Mouse (Mus musculus): Measurements from ENCODE around the gene Rimbp3. TPM values are rescaled to one million over a fixed set of nuclear protein-coding genes. Genes with fewer than 3 reads are reported as not detected.

The Rimbp3 gene
- polyA plus RNA-seq, 1 experiment from 2014 or later = 0.52 TPM

Other genes with a start within 250 kb of the Rimbp3 start
- 142 and 146 TPM in 2 replicates for gene Mapk1, start 225.2 kb upstream of the Rimbp3 start, polyA plus RNA-seq (2016; fragmentation: Nextera tagmentation; extraction: Ambion mirVana)
- gene Ypel1, start 138.9 kb upstream of the Rimbp3 start, polyA plus RNA-seq (2016; fragmentation: Nextera tagmentation; extraction: Ambion mirVana) = 80.4 and 84.0 TPM in 2 replicates
- gene Ppil2, start 97.3 kb upstream of the Rimbp3 start, polyA plus RNA-seq (2016; fragmentation: Nextera tagmentation; extraction: Ambion mirVana) = 150 and 168 TPM in 2 replicates
- 81.0 and 85.5 TPM in 2 replicates for gene 2610318N02Rik, start 83.4 kb upstream of the Rimbp3 start, polyA plus RNA-seq (2016; fragmentation: Nextera tagmentation; extraction: Ambion mirVana)
- 64.2 and 70.0 TPM in 2 replicates for gene Sdf2l1, start 76.2 kb upstream of the Rimbp3 start, polyA plus RNA-seq (2016; fragmentation: Nextera tagmentation; extraction: Ambion mirVana)
- 8.9 and 9.4 TPM in 2 replicates for gene Ydjc, start 64.0 kb upstream of the Rimbp3 start, polyA plus RNA-seq (2016; fragmentation: Nextera tagmentation; extraction: Ambion mirVana)
- 0.61 and 1.1 TPM in 2 replicates for gene Ccdc116, start 61.4 kb upstream of the Rimbp3 start, polyA plus RNA-seq (2016; fragmentation: Nextera tagmentation; extraction: Ambion mirVana)
- 339 and 358 TPM in 2 replicates for gene Ube2l3, start 6.0 kb upstream of the Rimbp3 start, polyA plus RNA-seq (2016; fragmentation: Nextera tagmentation; extraction: Ambion mirVana)
- gene Hic2, start 25.0 kb downstream of the Rimbp3 start, polyA plus RNA-seq (2016; fragmentation: Nextera tagmentation; extraction: Ambion mirVana) = 10.6 and 12.7 TPM in 2 replicates
- gene Tmem191c, start 67.5 kb downstream of the Rimbp3 start, polyA plus RNA-seq (2016; fragmentation: Nextera tagmentation; extraction: Ambion mirVana) = 15.0 TPM in 2 replicates
- gene Serpind1, start 122.8 kb downstream of the Rimbp3 start, polyA plus RNA-seq (2016; fragmentation: Nextera tagmentation; extraction: Ambion mirVana) = 0.39 and 0.51 TPM in 2 replicates
- gene Snap29, start 197.4 kb downstream of the Rimbp3 start, polyA plus RNA-seq (2016; fragmentation: Nextera tagmentation; extraction: Ambion mirVana) = 12.9 and 13.0 TPM in 2 replicates
- 44.6 and 45.2 TPM in 2 replicates for gene Pi4ka, start 197.7 kb downstream of the Rimbp3 start, polyA plus RNA-seq (2016; fragmentation: Nextera tagmentation; extraction: Ambion mirVana)
- gene Crkl, start 243.4 kb downstream of the Rimbp3 start, polyA plus RNA-seq (2016; fragmentation: Nextera tagmentation; extraction: Ambion mirVana) = 91.3 and 91.7 TPM in 2 replicates